Mouse (Mus musculus) Patski (cell line): ENCODE measurements around the gene Dscam. TPM values are rescaled to one million over a fixed set of nuclear protein-coding genes. Genes with fewer than 3 reads are reported as not detected.

Experiments
- ATAC-seq: fragments of 100-300 bp; one replicate; pipeline ENCODE4 v1.8.0; 2021
- CTCF ChIA-PET: fragments of 350-600 bp; sonication (Branson Sonifier 250); formaldehyde crosslinking; loops from one replicate; lab custom pipeline; 2022; ENCODE audit warnings: inconsistent platforms; lab: Charles Lee
- POLR2A ChIA-PET: fragments of 350-600 bp; sonication (Branson Sonifier 250); formaldehyde crosslinking; loops from one replicate; lab custom pipeline; 2022; ENCODE audit warnings: antibody characterized with exemption, inconsistent platforms; lab: Charles Lee
- DNase-seq: peaks from one replicate; pipeline ENCODE4 v3.0.0-alpha.2; 2011; ENCODE audit warnings: low read depth, low spot score
- H3K27me3 ChIP-seq: fragments of 371-371 bp; one replicate; pipeline ENCODE4 v1.5.1; 2021
- CTCF ChIP-seq: fragments of 100-300 bp; IDR thresholded peaks from one replicate; pipeline ENCODE4 v1.5.1; 2021
- in situ Hi-C: fragments of 300-500 bp; cut with MboI; formaldehyde crosslinking; loops from 3 replicates; pipeline ENCODE4 v1.11.1; 2018; ENCODE audit warnings: low pct_unique_long_range_greater_than_20kb, mixed read lengths
- polyA plus RNA-seq: library from polyadenylated mRNA; unstranded; gene quantifications from one replicate; pipeline ENCODE4 v1.2.3, GENCODE M21; 2021

Gene Dscam
- polyA plus RNA-seq, 1 experiment from 2014 or later = 0.03 TPM

- ATAC-seq = no peak
- in situ Hi-C loops = no loop called here
- no peak for DNase-seq
- no peak for TF ChIP-seq CTCF
- CTCF ChIA-PET = interaction anchor here (1.1 kb wide), 1 partner anchor 14 kb away, joined by 3 read pairs; no protein-coding TSS in a partner anchor
- POLR2A ChIA-PET = no interaction called here
- no peaks in the 10 kb centered on the region for H3K27me3 ChIP-seq
Measured at GRCm38 (mm10) chr16:96912836-96913235, 257.7 kb downstream of the Dscam start.

GRCm38 (mm10) chr16:96912103-96912502 is 258.4 kb downstream of the Dscam start:
- ChIA-PET POLR2A (interaction anchor here (2.2 kb wide), 1 partner anchor 9 kb away, joined by 5 read pairs; no protein-coding TSS in a partner anchor), CTCF (no interaction called here)
- H3K27me3 ChIP-seq = no peaks in the 10 kb centered on the region
- ATAC-seq (no peak), DNase-seq (no peak)
- no peak for TF ChIP-seq CTCF
- in situ Hi-C loops = no loop called here

DNA sequence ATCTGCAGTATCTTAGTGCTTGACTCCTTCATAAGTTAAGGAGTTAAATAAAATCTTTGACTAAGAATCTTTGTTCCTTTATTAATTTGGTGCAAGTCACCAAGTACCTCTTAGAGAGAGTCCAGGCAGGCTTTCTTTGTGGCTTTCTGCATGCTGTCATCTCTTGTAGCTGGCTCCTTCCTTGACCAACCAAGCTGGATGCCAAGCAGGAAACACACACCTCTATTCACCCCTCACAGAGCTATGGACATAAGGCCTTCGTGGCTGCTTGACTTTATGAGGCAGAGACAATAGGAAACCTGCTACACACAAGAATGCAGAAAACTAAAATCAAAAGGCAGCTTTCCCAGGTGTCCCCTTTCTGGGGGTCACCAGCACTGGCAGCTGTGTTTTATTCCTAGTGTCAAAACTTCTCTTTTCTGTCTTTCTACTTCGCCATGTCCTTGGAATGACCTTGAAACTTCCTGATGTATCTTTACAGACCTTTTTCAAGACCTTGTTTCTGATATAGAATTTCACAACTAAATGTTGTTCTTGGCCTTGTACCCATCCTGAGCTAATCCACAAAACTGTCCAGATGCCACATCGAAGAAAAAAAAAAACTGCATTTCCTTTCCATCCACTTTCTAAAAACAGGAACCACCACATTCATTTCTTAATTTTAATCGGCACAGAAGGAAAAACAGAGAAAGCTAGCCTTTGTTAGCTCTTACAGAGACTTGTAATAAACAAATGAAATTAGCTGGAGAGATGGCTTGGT is 260.0 kb downstream of the Dscam start:
- in situ Hi-C loops = no loop called here
- ChIA-PET CTCF (interaction anchor here (0.7 to 1.7 kb wide), 8 partner anchors 18 to 123 kb away, joined by 3 to 4 read pairs (median 3); no protein-coding TSS in a partner anchor), POLR2A (interaction anchor here (2.2 kb wide), 1 partner anchor 10 kb away, joined by 5 read pairs; no protein-coding TSS in a partner anchor)
- DNase-seq (no peak), ATAC-seq (peak; percentile 80)
- no peak for TF ChIP-seq CTCF
- no peaks in the 10 kb centered on the region for H3K27me3 ChIP-seq

- H3K27me3 ChIP-seq = no peaks in the 10 kb centered on the region
- ChIA-PET CTCF (no interaction called here), POLR2A (interaction anchor here (0.7 kb wide), 1 partner anchor 175 kb away, joined by 3 read pairs; no protein-coding TSS in a partner anchor)
- DNase-seq (no peak), ATAC-seq (no peak)
- TF ChIP-seq CTCF = no peak
- in situ Hi-C loops = no loop called here
Measured at GRCm38 (mm10) chr16:96907818-96908217, 262.7 kb downstream of the Dscam start.

GRCm38 (mm10) chr16:96907081-96907480 is 263.5 kb downstream of the Dscam start:
- H3K27me3 ChIP-seq = no peaks in the 10 kb centered on the region
- ChIA-PET CTCF (interaction anchor here (1.6 kb wide), 1 partner anchor 10 kb away, joined by 5 read pairs; no protein-coding TSS in a partner anchor), POLR2A (no interaction called here)
- DNase-seq (no peak), ATAC-seq (no peak)
- TF ChIP-seq CTCF = no peak
- in situ Hi-C loops = no loop called here

DNA sequence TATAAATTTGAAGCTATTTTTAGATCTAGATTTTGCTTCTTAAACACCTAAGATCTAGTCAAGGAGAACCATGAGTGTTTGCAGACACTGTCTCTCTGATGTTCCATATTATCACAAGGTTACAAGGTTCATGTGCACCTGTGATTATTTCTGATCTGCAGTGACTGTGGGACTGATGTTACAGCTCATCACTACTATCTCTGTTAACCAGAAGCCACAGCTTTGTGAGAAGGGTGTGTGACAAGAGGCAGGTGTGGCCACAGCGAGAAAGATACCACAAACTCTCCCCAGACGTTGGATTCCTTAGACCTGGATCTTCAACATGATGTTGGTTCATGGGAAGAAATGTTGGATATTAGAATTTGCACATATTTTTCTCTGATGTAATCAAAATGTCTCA is 263.9 kb downstream of the Dscam start:
- CTCF ChIA-PET = interaction anchor here (0.7 to 1.6 kb wide), 2 partner anchors 10 to 294 kb away, joined by 3 to 5 read pairs; no protein-coding TSS in a partner anchor

DNA sequence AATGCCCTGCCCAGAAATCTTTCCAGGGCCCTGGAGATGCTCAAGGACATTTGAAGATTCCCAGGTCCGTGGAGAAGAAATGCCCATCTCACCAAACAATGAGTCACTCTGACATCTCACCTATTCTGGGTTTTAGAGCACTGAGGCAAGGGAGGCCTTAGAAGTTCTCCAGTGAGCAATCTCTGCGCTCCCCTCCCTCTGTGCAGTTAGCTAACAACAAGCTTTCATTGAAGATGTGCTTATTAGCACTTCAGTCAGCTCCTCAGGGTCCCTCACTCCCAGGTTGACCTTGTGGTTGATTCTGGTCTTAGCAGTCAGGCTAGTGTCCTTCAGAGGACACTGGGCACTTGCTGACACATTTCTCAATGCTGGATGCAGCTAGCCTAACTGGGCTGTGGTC is 265.8 kb downstream of the Dscam start:
- ChIA-PET CTCF (interaction anchor here (1.1 kb wide), 1 partner anchor 93 kb away, joined by 3 read pairs; no protein-coding TSS in a partner anchor), POLR2A (no interaction called here)
- DNase-seq = no peak
- H3K27me3 ChIP-seq = no peaks in the 10 kb centered on the region
- TF ChIP-seq CTCF = no peak
- in situ Hi-C loops = no loop called here
- ATAC-seq = no peak

More for the DNA sequence above, 263.9 kb downstream of the Dscam start:
- no peak for TF ChIP-seq CTCF
- no peaks in the 10 kb centered on the region for H3K27me3 ChIP-seq
- POLR2A ChIA-PET = no interaction called here
- ATAC-seq = no peak
- in situ Hi-C loops = no loop called here
- no peak for DNase-seq

DNA sequence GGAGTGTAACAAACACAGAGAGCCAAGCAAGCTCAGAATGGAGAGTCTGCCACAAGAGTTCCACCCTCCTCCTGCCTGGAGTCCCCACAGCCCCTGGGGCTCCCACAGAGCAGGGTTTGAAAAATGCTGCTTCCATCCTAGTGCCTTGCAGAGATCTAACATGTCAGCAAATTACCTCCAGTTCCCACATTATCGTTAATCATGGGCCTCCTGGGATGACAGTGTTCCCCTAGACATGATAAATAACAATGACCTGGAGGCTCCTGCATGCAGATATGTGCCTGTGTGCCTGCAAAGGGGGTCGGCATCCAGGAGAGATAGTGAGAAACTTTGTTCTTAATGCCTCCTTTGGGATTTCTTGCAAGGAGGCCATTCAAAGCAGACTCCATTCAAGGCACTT is 266.2 kb downstream of the Dscam start:
- ATAC-seq = no peak
- no peak for DNase-seq
- no peak for TF ChIP-seq CTCF
- CTCF ChIA-PET = interaction anchor here (1.1 kb wide), 1 partner anchor 93 kb away, joined by 3 read pairs; no protein-coding TSS in a partner anchor
- H3K27me3 ChIP-seq = no peaks in the 10 kb centered on the region
- POLR2A ChIA-PET = interaction anchor here (0.6 kb wide), 1 partner anchor 339 kb away, joined by 3 read pairs; no protein-coding TSS in a partner anchor
- in situ Hi-C loops = no loop called here

- no peak for ATAC-seq
- TF ChIP-seq CTCF = no peak
- DNase-seq = no peak
- H3K27me3 ChIP-seq = no peaks in the 10 kb centered on the region
- in situ Hi-C loops = no loop called here
- ChIA-PET CTCF (interaction anchor here (1.6 kb wide), 1 partner anchor 15 kb away, joined by 4 read pairs; no protein-coding TSS in a partner anchor), POLR2A (no interaction called here)
Measured at GRCm38 (mm10) chr16:96902596-96902995, 268.0 kb downstream of the Dscam start.

DNA sequence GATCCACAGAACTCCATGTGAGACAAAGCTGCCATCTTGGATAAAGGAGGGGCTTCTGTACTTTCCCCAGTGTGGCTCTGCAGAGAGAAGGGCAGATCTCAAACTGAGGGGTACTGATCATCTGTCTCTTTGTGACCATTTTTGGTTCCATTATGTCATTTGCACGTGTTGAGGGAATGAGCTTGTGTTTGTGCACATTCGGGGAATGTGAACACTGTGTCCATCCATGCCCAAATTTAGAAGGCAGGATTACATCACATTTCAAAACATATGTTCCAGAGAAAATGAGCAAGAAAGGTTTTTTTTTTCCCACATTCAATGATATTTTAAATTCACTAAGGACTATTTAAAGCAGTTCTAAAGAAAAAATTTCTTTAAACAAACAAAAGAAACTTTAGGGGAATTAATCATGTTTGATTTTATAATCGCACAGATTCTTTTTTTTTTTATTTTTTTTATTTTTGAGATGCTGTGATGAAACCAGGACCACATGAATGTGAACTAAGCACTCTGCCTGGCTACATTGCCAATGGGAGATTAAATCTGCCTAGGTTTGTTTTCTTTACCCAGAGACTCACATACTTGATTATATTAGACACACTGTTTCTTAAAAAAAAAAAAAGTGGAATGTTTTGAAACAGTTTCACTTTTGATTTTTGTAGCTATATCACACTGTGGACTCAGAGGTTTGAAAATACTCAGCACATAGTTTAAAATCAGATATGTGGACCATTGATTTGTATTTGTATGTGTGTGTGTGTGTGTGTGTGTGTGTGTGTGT is 269.1 kb downstream of the Dscam start:
- in situ Hi-C loops = no loop called here
- CTCF ChIA-PET = interaction anchor here (1.6 kb wide), 1 partner anchor 14 kb away, joined by 4 read pairs; no protein-coding TSS in a partner anchor
- TF ChIP-seq CTCF = no peak
- POLR2A ChIA-PET = no interaction called here
- DNase-seq = no peak
- ATAC-seq = peak; percentile 29
- H3K27me3 ChIP-seq = no peaks in the 10 kb centered on the region
